Mouse (Mus musculus) layer of hippocampus, postnatal 25 days (tissue): ENCODE data around the gene Reps2. TPM values are rescaled to one million over a fixed set of nuclear protein-coding genes. Genes with fewer than 3 reads are reported as not detected.
A peak's percentile ranks its signal among the peaks of the same experiment; 100 is the strongest.

Experiments used
- DNase-seq, 2 experiments: peaks; one replicate each; pipeline ENCODE4 v3.0.0; 2022; ENCODE audit warnings: mixed read lengths in 2 of 2, low spot score in 1 of 2; ENCODE audit errors: extremely low spot score in 1 of 2
- total RNA-seq, 2 experiments: library from RNA; stranded (reverse); gene quantifications; 2 replicates each; pipeline ENCODE4 v1.2.3; 2021

Gene Reps2
- 100 to 1,000 TPM; 137 to 150 TPM for total RNA-seq

DNA sequence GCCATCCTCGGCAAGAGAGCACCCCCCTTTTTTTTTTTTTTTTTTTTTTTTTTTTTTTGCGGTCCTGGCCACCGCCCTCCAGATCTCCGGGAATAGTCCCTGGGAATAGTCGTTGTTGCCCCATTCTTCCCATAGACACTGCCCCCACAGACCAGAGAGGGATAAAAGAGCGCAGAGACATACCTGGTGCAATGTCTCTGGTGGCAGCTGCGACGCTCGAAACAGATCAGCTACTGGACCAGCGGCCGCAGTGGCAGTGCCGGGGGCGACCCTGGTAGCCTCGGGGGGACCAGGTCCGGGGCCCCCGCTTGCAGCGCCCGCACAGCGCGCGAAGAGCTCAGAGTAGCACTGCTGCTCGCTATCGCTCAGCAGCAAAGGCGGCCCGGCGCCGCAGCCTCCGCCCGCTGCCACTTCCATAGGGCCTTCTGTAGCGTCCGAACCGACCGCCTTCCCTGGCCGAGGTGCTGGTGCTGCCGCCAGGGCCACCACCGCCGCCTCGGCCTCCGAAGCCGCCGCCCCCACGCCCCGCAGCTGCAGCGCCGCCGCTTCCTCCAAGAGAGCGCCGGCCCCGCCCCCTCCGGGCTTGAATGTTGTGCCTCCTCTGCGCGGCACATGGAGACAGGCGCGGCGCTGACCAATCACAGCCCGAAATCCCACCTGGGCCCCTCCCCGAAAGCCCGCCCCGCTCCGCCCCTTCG lies at the start of gene Reps2:
Reps2 (minus strand) TSS at position 559 of the 698 bp plus-strand sequence.
- peak; percentile 26 to 54 for DNase-seq

DNA sequence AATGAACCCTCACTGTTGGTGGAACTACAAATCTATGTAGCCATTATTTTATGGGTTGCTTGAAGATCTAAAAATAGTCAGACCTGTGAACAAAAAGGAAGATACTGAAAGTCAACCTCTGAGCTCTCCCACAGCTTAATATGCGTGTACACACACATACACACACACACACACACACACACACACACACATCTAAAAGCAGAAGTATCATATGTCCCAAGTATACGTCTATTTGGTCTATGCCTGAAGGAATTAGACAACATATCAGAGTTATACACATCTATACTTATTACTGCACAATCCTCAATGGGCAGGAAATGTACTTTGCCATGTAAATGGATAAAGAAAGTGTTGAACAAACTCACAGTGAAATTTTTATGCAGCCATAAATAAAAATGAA lies 47.8 kb upstream of the Reps2 start:
- no peak for DNase-seq

DNA sequence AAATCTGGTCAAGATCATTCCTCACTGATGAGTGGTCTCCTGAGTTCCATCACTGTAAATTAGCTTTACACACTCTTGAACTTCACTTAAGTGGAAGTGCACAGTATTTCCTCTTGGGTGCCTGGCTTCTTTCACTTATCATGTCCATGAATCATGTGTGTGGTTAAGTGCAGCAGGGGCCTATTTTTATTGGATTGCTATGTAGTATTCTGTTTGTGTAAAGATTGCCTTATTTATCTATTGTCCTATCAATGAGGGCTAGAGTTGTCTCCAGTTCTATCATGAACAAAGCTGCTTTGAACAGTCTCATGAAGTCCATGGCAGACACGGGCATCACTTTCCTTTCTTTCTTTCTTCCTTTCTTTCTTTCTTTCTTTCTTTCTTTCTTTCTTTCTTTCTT lies 41.9 kb upstream of the Reps2 start:
- no peak for DNase-seq

DNA sequence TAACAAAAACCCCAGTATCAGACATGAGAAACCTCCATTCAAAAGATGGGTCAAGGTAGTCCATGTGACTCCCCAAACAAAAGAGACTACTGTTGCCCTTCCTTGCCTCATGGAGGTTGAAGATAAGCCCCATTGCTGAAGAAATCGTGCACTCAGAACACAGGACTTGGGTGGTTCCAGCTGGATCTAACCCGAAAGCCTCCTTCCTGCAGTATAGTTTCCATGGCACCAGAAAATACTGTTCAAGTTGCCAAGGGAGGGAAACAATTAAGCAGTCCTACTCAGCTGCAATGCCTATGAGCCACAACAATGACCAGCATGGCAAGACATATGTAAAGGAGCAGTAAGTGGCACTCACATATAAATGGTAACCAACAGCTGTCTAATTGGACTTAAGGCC lies 36.1 kb upstream of the Reps2 start:
- DNase-seq = no peak

DNA sequence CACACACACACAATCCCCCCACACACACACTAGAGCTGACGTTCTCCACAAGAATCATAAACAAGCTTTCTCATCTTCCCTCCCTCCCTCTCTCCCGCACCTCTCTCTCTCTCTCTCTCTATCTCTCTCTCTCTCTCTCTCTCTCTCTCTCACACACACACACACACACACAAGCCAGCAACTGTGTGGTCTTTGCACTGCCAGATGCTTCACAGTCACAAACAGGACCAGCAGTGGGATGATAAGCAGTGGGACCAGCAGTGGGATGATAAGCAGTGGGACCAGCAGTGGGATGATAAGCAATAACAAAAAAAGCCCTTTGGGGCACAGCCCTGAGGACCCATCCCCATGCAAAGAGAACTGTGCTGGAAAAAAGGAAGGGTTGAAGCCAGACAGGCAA lies 35.4 kb upstream of the Reps2 start:
- DNase-seq = no peak

DNA sequence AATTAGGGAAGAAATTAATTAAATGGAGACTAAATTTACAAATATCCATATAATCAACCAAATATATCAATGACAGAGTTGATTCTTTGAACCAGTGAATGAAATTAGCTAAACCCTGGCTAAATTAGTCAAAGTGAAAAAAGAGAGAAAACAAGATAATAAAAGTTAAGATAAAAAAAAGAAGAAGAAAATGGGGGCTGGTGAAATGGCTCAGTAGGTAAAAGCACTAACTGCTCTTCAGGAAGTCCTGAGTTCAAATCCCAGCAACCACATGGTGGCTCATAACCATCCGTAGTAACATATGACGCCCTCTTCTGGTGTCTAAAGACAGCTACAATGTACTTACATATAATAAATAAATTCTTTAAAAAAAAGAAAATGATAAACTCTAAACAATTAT lies 22.7 kb upstream of the Reps2 start:
- DNase-seq = no peak

DNA sequence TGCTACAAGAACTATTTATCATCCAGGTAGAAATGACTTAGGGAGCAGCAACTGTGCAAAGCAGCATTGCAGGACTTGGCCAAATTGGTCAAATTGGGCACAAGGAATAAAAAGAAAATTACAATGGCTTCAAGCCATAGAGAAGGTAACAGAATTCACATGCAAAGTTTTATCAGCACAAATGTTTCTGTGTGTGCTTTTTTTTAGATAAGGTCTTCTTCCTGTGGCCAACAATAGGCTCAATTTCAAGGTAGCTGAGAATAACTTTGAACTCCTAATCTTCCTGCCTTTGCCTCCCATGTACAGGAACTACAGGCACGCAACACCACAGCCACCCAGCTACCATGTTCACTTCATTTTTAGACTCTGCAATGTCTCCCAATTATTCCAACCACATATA lies 16.7 kb upstream of the Reps2 start:
- DNase-seq = no peak

DNA sequence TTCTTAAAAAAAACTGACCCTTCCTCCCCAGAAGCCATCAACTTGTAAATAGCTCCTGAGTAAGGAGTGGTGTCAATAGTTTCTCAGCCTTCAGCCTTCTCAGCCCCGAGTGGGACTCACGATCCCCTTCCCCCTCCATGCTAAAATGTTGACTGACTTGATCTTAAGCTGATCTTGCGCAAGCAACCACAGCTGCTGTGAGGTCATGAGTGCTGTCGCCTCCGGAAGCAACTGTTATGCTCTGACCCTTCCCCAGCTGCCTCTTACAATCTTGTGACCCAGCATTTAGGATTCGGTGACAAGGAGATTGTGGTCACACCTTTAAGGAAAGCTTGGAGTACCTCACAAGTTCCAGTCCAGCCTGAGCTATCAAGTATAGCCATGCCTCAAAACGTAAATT lies 10.1 kb upstream of the Reps2 start:
- no peak for DNase-seq

DNA sequence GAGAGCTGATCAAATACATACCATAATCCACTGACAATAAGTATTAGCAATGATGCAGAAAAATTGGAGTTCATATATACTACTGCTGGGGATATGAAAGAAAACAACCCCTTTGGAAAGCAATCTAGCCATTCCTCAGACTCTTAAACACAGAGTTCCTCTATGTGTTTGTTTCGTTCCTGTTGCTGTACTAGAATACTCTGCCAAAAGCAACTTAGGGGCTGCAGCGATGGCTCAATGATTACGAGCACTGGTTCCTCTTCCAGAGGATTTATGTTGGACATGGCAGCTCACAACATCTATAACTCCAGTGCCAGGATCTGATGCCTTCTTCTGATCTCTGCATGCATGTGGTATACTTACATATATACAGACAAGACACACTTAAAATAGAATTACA lies 9.0 kb upstream of the Reps2 start:
- no peak for DNase-seq

DNA sequence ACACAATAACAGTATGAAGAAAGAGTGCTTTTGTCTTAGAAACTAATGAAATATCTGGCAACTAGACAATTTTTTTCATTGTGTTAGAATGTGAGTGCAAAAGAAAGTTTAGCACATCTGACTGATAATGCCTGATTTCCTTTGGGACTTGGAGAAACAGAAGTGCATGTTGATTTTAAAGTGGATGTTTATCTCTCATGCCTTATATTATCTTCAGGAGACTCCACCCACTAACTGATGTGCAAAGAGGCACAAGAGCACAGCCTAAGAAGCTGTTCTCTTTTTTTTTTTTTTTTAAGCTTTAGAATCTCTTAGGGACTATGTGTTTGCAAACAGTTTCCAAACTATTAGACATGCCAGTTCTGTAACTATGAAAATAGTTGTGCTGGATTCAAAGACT lies 7.7 kb upstream of the Reps2 start:
- DNase-seq = no peak

DNA sequence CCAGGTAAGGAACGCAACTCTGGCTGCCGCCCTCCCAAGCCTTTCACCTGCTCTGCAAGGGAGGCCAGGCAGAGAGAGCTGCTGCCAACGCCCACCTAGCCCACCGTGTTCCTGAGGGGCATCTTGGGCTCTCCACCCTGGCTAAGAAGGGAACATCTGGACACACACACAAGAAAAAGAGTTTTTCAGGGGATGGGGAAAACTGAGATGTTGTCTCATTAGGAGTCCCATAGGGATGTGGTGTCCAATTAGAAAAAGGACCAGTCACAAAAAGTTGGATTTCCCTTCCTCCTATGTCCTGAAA lies 292 bp upstream of the Reps2 start:
- no peak for DNase-seq

DNA sequence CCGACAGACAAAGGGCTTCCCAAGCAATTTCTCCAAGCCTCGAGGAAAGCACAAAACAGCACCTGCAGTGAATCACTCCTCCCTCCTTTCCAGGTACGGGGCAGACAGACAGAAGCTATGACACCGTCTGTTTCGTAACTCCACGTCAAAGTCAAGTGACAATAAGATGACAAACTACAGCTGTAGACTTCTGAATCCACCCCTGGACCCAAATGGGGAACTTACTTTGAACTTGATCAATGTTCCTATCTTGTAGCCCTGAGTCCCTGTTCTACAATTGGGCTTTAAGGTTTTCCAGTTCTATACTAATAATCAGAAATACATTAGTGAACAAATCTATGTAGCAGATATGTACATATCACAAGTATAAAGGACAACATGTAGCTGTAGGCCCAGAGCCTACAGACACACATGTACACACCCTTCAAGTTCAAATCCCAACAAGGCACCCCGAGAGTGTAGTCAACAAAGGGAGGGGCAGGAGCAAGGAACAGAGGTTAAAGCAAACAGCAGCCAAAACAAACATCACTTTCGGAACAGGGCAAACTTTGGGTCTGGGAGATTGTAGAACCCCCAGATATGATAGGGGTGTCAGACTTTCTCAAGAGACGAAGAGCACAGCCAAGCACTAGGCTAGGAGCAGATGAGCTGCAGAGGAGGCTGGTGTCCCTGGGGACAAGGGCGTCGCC lies 903 bp downstream of the Reps2 start:
- DNase-seq = no peak

DNA sequence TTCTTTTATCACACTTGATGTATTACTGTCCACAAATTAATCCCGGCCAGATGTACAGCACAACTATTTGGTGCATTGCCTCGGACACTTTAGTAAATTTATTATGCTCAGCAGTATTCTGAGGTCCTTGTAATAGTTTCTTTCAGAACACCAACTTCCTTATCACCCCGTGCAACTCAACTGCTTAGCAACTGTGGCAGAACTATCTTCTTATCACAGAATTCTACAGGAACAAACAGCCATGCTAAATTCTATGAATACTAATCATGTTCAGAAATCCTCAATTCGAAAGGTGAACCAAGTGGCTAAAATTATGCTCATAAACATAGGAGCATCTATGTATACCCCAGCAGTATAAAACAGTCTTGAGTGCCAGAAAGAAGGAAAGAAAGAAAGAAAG lies 1.7 kb downstream of the Reps2 start:
- no peak for DNase-seq

DNA sequence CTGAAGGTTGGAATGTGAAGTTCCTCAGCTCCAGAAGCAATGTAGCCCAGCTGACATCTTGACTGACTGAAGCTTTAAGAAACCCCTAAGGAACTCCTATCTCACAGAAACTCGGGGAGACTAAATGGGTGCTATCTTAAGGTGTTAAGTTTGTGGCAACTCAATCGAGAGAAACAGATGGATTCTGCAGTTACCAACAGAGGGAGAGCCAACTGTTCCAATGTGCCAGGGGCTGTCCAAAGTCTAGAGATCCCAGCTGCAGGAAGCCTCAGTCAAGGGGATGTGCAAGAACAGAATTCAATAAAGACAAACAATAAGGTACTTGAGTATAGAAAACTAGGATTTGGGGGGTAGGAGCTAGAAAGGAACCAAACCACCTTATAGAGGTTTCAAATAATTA lies 8.3 kb downstream of the Reps2 start:
- no peak for DNase-seq

DNA sequence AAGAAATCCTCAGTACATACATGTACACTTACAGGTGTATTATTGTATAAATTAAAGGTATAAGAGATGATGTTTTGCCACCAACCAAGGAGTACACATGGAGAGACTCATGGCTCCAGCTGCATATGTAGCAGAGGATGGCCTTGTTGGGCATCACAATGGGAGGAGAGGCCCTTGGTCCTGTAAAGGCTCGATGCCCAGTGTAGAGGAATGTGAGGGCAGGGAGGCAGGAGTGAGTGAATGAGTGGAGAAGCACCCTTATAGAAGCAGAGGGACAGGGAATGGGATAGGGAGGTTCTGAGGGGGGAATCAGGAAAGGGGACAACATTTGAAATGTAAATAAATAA lies 21.4 kb downstream of the Reps2 start:
- DNase-seq = no peak

DNA sequence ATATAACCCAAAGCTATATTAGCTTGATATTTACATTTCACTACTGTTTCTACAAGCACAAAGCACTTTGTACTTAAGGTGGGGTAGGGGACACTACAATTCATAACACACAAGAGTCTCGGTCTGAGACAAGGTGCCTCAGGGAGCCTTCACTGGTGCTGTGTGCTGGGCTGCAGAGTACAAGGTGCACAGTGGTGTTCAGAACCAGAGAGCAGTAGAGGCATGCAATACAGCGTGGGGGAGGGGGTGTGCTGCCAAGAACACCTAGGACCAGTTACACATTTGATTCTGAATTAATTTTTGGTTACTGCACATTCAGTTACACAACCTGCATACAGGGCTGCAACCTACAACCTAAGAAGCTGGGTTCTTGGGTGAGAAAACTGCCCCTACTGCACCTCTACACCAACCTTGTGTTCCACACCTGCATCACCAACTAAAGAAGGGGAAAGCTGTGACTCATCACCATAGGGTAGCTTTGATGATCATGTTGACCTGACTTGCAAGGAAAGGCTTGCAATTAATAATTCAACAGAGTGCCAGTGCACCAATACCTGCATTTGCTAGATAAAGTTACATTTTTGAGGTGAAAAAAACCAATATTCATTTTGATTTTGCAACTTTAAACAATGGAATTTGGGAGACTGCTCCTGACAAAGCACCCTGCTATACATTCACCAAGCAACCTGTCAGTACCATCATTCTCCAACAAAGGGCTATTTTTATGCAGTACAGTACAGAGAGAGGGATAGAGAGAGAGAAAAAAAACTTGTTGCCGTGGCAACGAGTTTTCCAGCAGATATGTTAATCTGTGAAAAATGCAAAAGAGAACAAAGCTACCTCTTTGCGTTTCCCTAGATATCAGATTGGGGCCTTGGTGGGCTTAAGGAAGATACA lies 22.0 kb downstream of the Reps2 start:
- DNase-seq = no peak

DNA sequence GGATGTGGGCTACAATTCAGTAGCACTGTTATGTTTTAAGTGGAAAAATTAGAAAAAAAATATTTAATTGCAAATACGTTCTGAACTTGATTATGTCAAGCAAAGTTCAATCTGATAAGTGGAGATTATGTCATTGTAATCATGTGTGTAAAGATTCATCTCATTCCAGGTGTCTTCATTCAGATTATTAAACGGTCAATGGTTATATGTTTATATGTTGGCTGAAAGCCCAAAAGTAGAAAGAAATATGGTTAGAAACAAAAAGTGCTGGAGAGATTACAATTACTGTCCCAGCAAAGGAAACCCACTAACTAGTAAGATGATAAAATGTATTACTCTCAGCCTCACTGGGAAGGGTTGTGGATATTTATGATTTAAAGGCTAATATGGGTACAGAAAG lies 23.7 kb downstream of the Reps2 start:
- no peak for DNase-seq

DNA sequence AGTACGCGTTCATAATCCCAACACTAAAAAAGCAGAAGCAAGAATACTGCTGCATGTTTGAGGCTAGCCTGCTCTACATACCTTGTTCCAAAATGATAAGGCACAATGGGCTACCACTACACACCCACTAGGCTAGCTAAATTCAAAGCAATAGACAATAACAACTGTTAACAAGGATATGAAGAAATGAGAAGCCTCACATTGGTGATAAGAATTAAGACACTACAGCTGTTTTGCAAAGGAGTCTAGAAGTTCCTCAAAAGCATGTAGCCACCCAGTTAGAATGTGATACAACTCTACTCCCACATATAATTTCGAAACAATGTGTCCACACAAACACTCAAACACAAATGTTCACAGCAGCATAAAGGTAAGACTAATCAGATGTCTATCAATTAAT lies 24.9 kb downstream of the Reps2 start:
- no peak for DNase-seq

DNA sequence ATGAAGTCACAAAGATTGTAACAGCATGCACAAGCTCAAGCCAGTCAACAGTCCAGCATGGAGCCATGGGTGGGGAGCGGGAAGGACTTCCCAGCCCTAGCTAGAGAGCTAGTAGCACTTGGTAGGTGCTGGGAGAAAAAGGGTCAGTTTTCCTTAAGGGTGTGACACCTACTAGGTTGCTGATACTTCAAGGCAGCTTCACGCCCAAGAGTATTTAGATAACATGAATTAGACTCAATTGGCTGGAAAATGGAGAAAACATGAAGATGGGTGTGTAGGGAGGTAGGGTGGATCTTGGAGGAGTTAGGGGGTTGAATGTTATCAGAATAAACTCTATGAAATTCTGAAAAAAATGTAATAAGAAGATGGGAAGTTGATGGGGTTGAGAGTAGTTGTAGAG lies 37.3 kb downstream of the Reps2 start:
- no peak for DNase-seq

DNA sequence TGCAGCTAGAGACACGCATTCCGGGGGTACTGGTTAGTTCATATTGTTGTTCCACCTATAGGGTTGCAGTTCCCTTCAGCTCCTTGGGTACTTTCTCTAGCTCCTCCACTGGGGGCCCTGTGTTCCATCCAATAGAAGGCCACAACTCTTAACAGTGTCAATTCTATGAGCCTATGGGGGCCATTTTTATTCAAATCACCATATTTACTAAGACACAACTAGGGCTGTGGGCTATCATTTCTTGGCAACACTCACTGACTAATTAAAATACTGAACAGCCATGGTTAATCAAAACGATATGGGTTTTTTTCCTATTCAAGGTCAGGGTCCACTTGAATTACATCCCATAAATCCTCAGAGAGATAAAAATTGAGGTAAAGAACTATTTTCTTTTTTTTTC lies 43.8 kb downstream of the Reps2 start:
- DNase-seq = no peak

DNA sequence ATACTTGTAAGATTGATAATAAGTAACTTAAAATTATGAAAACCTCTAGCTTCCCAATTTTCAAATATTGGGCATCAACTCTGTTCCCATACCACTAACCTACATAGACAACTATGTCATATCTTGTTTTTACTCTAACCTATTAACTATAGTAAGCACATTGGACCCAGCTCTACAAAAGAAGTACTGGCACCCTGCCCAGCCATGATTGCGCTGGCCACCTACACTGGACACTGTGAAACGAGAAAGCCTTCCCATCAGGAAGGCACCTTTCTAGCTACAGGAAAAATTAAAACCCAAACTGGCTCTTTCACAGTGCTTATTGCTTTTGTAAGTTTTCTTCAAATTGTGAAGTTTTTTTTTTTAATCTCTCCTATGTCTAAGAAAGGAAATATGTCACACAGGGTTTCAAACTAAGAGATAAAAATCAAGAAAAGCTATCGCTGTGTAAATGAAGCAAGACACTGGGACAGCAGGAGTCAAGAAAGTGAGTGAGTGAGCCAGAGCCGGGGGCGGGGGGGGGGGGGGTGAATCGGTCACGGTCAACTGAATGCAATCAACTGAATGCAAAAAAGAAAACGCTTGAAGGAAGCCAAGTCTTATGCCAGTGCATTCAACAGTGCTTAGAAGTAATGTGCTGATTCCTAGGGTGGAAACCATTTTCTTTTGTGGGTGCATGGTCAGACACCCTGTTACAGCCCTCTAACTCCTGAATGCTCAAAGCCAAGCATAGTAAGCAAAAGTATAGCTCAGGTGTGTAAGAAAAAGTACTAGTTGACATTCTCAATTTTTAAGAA lies 52.2 kb downstream of the Reps2 start:
- no peak for DNase-seq
